Mouse (Mus musculus) embryo, embryonic 11 days (tissue): Measurements from ENCODE around the gene Sh3pxd2a.

Source experiments
- DNase-seq: peaks from one replicate; pipeline ENCODE4 v3.0.0-alpha.2; 2015

Sh3pxd2a gene

GRCm38 (mm10) chr19:47464304-47465241 is at the start of gene Sh3pxd2a:
Gene Sh3pxd2a, minus strand, starts transcription at chr19:47464401.
- peak; percentile 91 for DNase-seq

- DNase-seq: no peak
Measured at GRCm38 (mm10) chr19:47513618-47513897, 49.4 kb upstream of the Sh3pxd2a start.

GRCm38 (mm10) chr19:47512794-47513617 is 48.8 kb upstream of the Sh3pxd2a start:
- DNase-seq: no peak

GRCm38 (mm10) chr19:47511958-47512357 is 47.8 kb upstream of the Sh3pxd2a start:
- no peak for DNase-seq

GRCm38 (mm10) chr19:47511294-47511675 is 47.1 kb upstream of the Sh3pxd2a start:
- no peak for DNase-seq

- DNase-seq: peak; percentile 52
Measured at GRCm38 (mm10) chr19:47510473-47511293, 46.5 kb upstream of the Sh3pxd2a start.

- no peak for DNase-seq
Measured at GRCm38 (mm10) chr19:47510135-47510472, 45.9 kb upstream of the Sh3pxd2a start.

GRCm38 (mm10) chr19:47508771-47509281 is 44.6 kb upstream of the Sh3pxd2a start:
- no peak for DNase-seq

- no peak for DNase-seq
Measured at GRCm38 (mm10) chr19:47508191-47508590, 44.0 kb upstream of the Sh3pxd2a start.

- peak; percentile 62 for DNase-seq
Measured at GRCm38 (mm10) chr19:47507128-47508121, 43.2 kb upstream of the Sh3pxd2a start.

- peak; percentile 70 for DNase-seq
Measured at GRCm38 (mm10) chr19:47503625-47504024, 39.4 kb upstream of the Sh3pxd2a start.

GRCm38 (mm10) chr19:47502563-47502962 is 38.4 kb upstream of the Sh3pxd2a start:
- peak; percentile 68 for DNase-seq

- no peak for DNase-seq
Measured at GRCm38 (mm10) chr19:47500389-47501011, 36.3 kb upstream of the Sh3pxd2a start.

- no peak for DNase-seq
Measured at GRCm38 (mm10) chr19:47499841-47500240, 35.6 kb upstream of the Sh3pxd2a start.

- DNase-seq: peak; percentile 53
Measured at GRCm38 (mm10) chr19:47498942-47499341, 34.7 kb upstream of the Sh3pxd2a start.

- DNase-seq: no peak
Measured at GRCm38 (mm10) chr19:47497736-47498135, 33.5 kb upstream of the Sh3pxd2a start.

GRCm38 (mm10) chr19:47497313-47497712 is 33.1 kb upstream of the Sh3pxd2a start:
- DNase-seq: no peak

GRCm38 (mm10) chr19:47493017-47493997 is 29.1 kb upstream of the Sh3pxd2a start:
- peak; percentile 61 for DNase-seq

GRCm38 (mm10) chr19:47492422-47492821 is 28.2 kb upstream of the Sh3pxd2a start:
- no peak for DNase-seq

- DNase-seq: no peak
Measured at GRCm38 (mm10) chr19:47491853-47492252, 27.7 kb upstream of the Sh3pxd2a start.
